Mouse (Mus musculus): Measurements from ENCODE around the gene Tex261. TPM values are rescaled to one million over a fixed set of nuclear protein-coding genes. Genes with fewer than 3 reads are reported as not detected.
A peak's percentile ranks its signal among the peaks of the same experiment; 100 is the strongest.

Gene Tex261
- total RNA-seq, 4 experiments from 2014 or later, result 48.3 to 59.3 (median 53.5) TPM

DNA sequence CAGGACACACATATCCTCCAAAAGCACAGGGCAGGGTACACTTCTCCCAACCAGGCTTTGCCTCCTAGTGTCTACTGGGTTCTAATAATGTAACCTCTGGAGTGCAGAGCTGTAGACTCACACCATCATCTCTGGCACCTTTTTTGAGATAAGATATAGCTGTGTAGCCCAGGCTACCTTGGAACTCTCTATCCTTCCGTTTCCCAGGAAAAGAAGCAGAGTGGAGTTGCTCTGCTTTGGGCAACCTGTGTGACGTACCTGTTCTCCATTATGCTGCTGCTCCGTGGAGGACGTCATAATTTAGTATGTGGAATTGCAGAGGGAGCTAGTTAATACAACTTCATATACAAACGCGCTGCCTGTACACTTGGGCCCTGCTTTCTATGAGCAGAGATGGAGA, 13.3 kb downstream of the Tex261 start, which contains the start of gene Ankrd53:
TSS of gene Ankrd53 (plus strand) at position 301 of the 400 bp plus-strand sequence.
- no peak for DNase-seq (ENCODE audit: low spot score in 2 of 2)

DNA sequence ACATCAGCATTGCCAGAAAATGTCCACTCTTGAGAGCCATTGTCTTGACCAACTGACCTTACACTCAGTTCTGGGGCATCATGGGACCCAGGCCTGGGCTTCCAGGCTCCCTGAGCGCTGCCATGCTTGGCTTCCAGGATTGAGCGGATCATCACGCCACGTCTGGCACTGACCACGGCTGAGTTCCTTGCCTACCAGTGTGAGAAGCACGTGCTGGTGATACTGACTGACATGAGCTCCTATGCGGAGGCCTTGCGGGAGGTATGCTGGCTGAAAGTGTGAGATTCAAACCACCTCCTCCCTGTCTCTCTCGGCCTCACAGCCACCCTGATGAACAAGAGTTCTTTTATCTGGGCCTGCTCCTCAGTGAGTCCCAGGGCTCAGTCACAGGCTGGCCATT, 19.6 kb downstream of the Tex261 start:
- no peak for DNase-seq (ENCODE audit: low spot score in 2 of 2)

DNA sequence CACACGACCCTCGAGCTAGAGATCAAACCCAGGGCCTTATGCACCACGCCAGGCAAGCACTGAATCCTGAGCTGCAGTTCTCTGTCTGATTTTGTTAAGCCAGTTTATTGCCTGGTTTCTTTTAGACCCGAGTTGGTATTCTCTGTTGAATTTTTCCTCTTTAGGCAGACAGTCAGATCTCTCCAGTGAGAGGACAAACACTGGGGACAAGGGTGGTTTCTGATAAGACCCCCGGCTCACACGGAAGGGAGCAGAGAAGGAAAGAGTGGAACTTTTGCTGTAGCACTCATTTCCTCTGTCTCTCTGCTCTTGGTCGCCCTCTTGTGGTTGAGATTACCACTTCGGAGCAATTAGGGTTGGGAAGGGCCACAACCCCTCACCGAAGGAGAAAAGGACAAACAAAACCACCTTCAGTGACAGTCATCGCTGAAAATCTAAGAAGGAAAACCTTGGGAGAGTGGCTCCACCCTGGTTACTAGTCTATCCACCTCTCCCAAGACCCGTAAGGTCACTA, 25.4 kb downstream of the Tex261 start:
- peak in 1 of 2 experiments; percentile 28 for DNase-seq (ENCODE audit: low spot score in 2 of 2)

DNA sequence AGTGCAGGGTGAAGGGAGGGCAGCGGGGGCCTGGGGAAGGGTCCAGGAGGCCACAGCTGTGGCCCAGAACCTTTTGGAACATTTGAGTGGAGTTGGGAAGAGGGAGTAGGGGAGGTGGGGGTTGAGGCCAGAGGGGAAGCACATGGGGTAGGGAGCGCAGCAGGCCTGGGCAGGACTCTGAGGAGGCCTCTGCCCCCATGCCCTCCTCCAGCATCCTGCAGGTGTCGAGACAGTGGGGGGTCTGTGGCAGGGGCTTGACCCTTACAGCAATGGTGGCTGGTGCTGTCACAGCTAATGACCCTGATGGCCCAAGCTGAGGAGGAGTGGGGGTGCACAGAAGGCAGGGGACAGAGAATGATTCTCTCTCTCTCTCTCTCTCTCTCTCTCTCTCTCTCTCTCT, 26.3 kb downstream of the Tex261 start:
- DNase-seq (ENCODE audit: low spot score in 2 of 2), result no peak

DNA sequence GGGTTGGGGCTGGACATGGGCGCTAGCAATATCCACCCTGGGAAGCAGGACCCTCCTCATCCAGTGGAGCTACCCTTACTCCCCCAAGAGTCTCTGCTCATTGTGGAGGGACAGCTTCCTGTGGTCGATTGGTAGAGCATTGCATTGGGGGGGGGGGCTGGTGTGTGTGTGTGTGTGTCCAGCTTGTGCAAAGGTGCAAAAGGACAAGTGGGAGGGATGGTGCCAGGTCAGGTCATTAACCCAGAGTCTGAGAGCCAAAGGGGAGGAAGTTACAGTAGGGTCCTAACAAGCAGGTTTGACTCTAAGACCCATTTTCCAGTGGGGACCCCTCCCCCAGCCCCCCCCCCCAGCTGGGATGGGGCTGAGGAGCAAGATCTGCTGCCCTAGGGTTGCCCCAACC, 30.1 kb downstream of the Tex261 start:
- no peak for DNase-seq (ENCODE audit: low spot score in 2 of 2)

DNA sequence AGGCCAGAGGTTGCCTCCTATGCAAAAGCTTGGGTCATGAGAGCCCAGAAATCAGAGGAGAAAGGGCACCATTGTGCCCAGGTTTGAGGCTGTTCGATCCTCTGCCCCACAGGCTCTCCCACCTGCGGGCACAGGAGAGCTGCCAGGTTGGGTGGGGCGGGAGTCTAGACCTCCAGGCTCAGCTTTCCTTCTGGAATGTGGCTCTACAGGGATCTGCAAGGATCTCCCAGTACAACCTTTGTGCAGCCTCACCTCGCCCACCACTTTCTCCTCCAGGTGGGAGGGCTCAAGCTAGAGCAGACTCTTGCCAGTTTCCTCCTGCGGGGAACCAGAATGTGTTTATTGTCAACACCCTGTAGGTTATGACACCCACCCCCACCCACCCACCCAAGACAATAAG, 31.1 kb downstream of the Tex261 start:
- DNase-seq (ENCODE audit: low spot score in 2 of 2), result no peak

DNA sequence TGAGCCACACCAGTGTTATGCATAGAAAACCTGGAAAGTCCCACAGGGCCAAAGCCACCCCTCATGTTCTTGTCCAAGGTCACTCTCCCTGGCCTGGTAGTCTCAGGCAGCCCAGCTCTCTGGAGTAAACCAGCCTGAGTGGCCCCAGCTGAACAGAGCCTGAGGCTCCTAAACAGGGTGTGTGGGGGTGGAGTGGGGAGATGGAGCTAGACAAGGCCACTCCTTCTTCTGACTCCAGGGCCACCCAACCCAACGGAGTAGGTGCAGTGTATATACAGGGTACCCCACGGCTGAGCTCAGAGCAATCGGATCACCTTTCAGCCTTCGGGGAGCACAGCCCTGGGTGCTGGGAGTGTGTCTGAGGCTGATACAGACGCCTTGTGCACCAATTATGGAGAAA, 31.5 kb downstream of the Tex261 start:
- DNase-seq (ENCODE audit: low spot score in 2 of 2), result no peak

DNA sequence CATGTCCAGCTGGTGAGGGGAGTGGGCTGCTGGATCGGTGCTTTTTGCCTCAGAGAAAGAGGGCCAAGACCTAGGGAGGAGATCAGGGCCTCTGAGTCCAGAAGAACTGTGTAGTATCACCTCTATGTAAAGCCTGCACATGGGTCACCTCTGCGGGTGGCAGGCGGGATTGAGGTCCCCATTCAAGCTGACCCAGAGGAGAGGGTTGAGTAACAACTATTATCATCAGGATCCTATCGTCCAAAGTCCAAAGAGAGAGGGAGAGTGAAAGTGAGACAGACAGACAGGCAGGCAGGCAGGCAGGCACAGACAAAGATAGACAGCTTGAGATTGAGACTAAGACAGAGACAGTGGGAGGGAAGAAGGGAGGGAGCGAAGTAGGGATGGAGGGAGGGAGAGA, 32.4 kb downstream of the Tex261 start:
- no peak for DNase-seq (ENCODE audit: low spot score in 2 of 2)

DNA sequence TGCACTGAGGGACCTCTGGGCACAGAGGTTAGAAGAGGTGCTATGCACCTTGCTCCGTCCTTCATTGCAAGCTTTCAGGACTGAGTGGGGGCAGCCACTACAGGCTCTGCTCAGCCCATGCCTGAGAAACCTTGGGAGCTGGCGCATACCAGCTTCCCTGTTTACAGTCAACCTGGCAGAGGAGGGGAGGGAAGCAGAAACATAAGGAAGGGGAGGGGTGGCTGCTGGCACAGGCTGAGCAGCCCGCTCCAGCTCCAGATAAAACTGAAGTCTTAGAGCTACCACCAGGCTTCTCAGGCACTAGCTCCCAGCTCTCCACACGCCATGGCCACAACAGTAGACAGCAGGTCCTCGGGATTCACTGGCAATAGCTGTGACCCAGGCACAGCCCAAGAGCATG, 32.9 kb downstream of the Tex261 start, which contains the start of gene Atp6v1b1:
TSS of gene Atp6v1b1 (plus strand) at position 230 of the 400 bp plus-strand sequence.
- no peak for DNase-seq (ENCODE audit: low spot score in 2 of 2)

DNA sequence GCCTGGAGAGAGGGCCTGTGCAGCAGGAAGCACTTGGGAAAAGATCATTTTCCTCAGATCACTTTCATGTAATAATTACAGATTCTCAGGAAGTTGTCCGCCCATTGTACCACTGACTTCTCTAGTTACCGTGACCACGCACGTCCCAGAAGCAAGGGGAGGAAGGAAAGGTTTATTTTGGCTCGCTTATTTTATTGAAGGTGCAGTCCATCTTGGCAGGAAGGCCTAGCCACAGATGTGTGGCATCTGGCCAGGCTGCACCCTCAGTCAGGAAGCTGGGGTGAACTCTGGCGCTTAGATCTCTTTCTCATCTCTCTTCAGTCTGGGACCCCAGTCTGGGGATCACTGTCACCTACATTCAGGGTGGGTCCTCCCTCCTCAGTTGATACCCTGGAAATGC, 37.0 kb downstream of the Tex261 start:
- DNase-seq (ENCODE audit: low spot score in 2 of 2), result no peak

DNA sequence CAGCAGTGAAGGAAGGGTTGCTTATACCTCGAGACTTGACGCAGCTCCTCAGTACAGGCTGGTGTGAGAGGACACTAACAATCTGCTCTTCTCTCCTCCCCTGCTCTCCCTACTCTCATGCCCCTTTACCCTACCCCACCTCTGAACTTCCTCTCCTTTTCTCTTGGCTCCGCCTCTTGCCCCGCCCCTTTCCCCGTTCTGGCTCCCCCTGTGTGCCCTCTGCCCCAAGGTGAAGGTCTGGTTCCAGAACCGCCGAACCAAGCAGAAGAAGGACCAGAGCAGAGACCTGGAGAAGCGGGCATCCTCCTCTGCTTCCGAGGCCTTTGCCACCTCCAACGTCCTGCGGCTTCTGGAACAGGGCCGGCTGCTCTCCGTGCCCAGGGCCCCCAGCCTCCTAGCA, 38.3 kb downstream of the Tex261 start:
- DNase-seq (ENCODE audit: low spot score in 2 of 2), result no peak

DNA sequence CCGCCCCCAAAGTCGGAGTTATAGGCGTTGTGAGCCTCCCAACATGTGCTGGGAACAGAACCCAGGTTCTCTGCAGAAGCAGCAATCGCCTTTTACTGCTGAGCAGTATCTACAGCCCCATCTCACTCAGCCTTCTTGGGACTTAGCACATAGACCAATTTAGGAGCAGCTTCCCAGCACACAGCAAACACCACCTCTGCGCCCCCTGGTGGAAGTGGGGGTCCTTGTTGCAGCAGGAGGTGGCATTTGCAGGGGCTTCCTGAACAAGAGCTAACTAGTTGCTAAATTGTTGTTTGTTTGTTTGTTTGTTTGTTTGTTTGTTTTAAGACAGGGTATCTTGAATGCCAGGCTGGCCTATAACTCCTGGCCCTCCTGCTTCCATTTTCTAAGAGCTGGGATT, 44.5 kb downstream of the Tex261 start:
- DNase-seq (ENCODE audit: low spot score in 2 of 2), result peak in 1 of 2 experiments; percentile 45

DNA sequence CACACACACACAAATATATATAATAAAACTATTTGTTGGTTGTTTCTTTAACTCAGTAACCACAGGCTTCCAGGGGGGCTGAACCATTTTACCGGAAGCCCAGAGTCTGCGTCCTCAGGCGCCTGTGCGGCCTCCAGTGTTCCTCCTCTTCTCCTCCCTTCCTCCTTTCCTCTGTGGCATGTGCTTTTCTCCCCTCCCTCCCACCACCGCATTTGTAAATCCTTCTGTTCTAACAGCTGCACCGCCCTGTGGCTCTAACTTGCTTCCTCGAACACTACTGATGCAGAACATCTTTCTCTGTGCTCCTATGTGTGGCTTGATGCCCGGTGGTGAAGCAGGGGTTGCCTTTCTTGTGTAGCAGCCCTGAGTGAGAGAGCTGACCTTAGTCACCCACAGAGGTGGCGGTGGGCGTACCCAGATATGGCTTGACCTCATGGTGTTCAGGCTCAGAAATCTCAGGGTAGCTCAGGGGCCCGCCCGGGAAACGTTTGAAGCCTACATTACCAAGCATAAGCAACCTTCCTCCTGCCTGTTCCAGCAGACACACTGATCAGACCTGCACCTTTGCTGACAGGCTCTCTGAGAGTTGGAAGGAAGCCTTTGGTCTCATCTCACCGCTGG, 46.2 kb downstream of the Tex261 start:
- peak; percentile 16 to 17 for DNase-seq (ENCODE audit: low spot score in 2 of 2)

DNA sequence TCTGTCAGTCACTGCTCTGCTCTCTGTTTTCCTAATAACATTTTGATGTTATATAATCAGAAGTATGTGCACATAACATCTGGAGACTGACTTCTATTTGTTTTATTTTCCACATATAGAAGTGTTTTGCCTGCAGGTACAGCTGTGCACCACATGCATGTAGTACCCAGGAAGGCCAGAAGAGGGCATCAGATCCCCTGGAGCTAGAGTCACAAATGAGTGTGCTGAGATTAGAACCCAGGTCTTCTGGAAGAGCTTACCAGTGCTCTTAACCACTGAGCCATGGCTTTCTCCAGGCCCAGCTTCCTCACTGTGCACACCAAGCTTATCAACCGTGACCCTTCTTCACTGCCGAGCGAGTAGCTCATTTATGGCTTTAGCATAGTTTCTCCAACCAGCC, 47.1 kb downstream of the Tex261 start:
- no peak for DNase-seq (ENCODE audit: low spot score in 2 of 2)

DNA sequence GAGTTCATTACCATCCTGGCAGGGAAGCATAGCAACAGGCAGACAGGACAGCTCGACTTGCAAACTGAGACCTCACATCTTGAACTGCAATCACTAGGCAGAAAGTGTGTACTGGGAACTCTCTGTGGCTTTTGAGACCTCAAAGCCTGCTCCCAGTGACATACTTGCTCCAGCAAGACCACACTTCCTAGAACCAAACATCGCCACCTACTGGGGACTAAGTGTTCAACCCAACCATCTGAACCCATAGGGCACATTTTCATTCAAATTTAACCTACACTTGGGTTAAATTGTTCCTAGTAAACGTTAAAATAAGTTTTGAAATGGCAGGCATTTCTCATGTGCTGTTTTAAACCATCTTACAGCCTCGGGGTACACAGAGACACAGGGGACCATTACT, 48.4 kb downstream of the Tex261 start:
- DNase-seq (ENCODE audit: low spot score in 2 of 2), result no peak

DNA sequence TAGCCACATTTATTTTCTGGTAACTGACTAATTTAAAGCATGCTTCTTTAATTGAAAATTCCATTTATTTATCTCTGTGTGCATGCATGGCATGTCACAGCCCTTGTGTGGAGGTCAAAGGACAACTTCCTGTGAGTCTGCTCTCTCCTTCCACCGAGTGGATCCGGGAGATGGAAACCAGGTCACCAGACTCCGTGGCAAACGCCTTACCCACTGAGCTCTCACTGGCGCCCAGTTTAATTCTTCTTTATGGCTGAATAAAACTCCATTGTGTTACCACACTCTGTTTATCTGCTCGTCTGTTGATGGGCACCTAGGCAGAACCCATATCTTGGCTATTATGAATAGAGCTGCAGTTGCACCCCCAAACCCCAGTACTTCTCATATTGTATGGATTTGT, 53.1 kb downstream of the Tex261 start:
- no peak for DNase-seq (ENCODE audit: low spot score in 2 of 2)

Other genes with a start within 250 kb of the Tex261 start
- not detected for gene Actg2, start 239.5 kb downstream of the Tex261 start, total RNA-seq (2022)
- gene Stambp, start 203.1 kb downstream of the Tex261 start, total RNA-seq (2022), result 10 to 100 TPM; 36.2 to 39.9 (median 37.7) TPM
- gene Clec4f, start 119.6 kb downstream of the Tex261 start, total RNA-seq (2022), result not detected
- gene Cd207, start 98.0 kb downstream of the Tex261 start, total RNA-seq (2022), result not detected
- not detected for gene Vax2, start 64.5 kb downstream of the Tex261 start, total RNA-seq (2022)
- gene Atp6v1b1, start 32.8 kb downstream of the Tex261 start, total RNA-seq (2022), result under 1 TPM in 3 of 4 experiments, not detected in 1; 0.22 to 0.82 (median 0.29) TPM
- gene Ankrd53, start 13.2 kb downstream of the Tex261 start, total RNA-seq (2022), result not detected
- 10 to 100 TPM; 45.1 to 56.5 (median 51.3) TPM for gene Nagk, start 19.2 kb upstream of the Tex261 start, total RNA-seq (2022)
- 10 to 100 TPM; 43.0 to 66.4 (median 57.0) TPM for gene Paip2b, start 55.9 kb upstream of the Tex261 start, total RNA-seq (2022)
- 100 to 1,000 TPM; 115 to 150 (median 133) TPM for gene Zfp638, start 91.3 kb upstream of the Tex261 start, total RNA-seq (2022)
- gene Dysf, start 232.8 kb upstream of the Tex261 start, total RNA-seq (2022), result 1 to 10 TPM; 1.2 to 3.5 (median 2.7) TPM